Mouse (Mus musculus): ENCODE results near the gene Tepsin. TPM values are rescaled to one million over a fixed set of nuclear protein-coding genes. Genes with fewer than 3 reads are reported as not detected.

Gene Tepsin
- 10 to 100 TPM; 11.5 to 12.7 TPM for total RNA-seq (2021)
- long read RNA-seq, experiment 1, partial matches to known transcripts = 3 of 8 reads
- long read RNA-seq, experiment 1, other reads (novel, unspliced or antisense) = 2 of 8 reads
- long read RNA-seq, experiment 2, transcript Tepsin-202 (13 exons, 2,770 nt) = major isoform, 7 of 14 reads
- long read RNA-seq, experiment 2, partial matches to known transcripts = 0 of 14 reads
- long read RNA-seq, experiment 2, other reads (novel, unspliced or antisense) = 7 of 14 reads

GRCm38 (mm10) chr11:120098588-120099511 is at the start of gene Tepsin, which contains the start of gene Ndufaf8:
Gene Tepsin (minus strand): TSS chr11:120098731.
Gene Ndufaf8 (plus strand): TSS chr11:120098928.
- DNase-seq = peak; percentile 94 to 96

- DNase-seq = no peak
Observed at GRCm38 (mm10) chr11:120143708-120144497, 45.4 kb upstream of the Tepsin start.

GRCm38 (mm10) chr11:120142601-120143051 is 44.1 kb upstream of the Tepsin start:
- DNase-seq = peak; percentile 59 to 71

- no peak for DNase-seq
Observed at GRCm38 (mm10) chr11:120140255-120140654, 41.7 kb upstream of the Tepsin start.

GRCm38 (mm10) chr11:120139309-120139731 is 40.8 kb upstream of the Tepsin start:
- DNase-seq = no peak

GRCm38 (mm10) chr11:120137625-120138004 is 39.1 kb upstream of the Tepsin start:
- DNase-seq = no peak

- DNase-seq = no peak
Observed at GRCm38 (mm10) chr11:120136796-120137624, 38.5 kb upstream of the Tepsin start.

GRCm38 (mm10) chr11:120136195-120136594 is 37.7 kb upstream of the Tepsin start:
- no peak for DNase-seq

GRCm38 (mm10) chr11:120134847-120135530 is 36.5 kb upstream of the Tepsin start:
- DNase-seq = peak in 1 of 2 experiments; percentile 38

- DNase-seq = no peak
Observed at GRCm38 (mm10) chr11:120134148-120134547, 35.6 kb upstream of the Tepsin start.

- no peak for DNase-seq
Observed at GRCm38 (mm10) chr11:120129281-120129680, 30.8 kb upstream of the Tepsin start.

GRCm38 (mm10) chr11:120126845-120127244 is 28.3 kb upstream of the Tepsin start:
- DNase-seq = no peak

GRCm38 (mm10) chr11:120122126-120122525 is 23.6 kb upstream of the Tepsin start:
- peak; percentile 67 to 68 for DNase-seq

- DNase-seq = peak; percentile 83 to 86
Observed at GRCm38 (mm10) chr11:120120642-120121420, 22.3 kb upstream of the Tepsin start.

GRCm38 (mm10) chr11:120119936-120120541 is 21.5 kb upstream of the Tepsin start:
- DNase-seq = no peak

- no peak for DNase-seq
Observed at GRCm38 (mm10) chr11:120119108-120119507, 20.6 kb upstream of the Tepsin start.

- peak in 1 of 2 experiments; percentile 59 for DNase-seq
Observed at GRCm38 (mm10) chr11:120117626-120118025, 19.1 kb upstream of the Tepsin start.

GRCm38 (mm10) chr11:120114488-120115215 is 16.1 kb upstream of the Tepsin start:
- DNase-seq = no peak

GRCm38 (mm10) chr11:120112136-120112535 is 13.6 kb upstream of the Tepsin start:
- DNase-seq = no peak

Data from adrenal gland, postnatal 36 days (tissue).